Mouse (Mus musculus): ENCODE measurements around the gene St3gal5. TPM values are rescaled to one million over a fixed set of nuclear protein-coding genes. Genes with fewer than 3 reads are reported as not detected.

St3gal5 gene
- polyA plus RNA-seq, 1 experiment from 2014 or later = 42.4 TPM

GRCm38 (mm10) chr6:72155649-72156048 lies 58.3 kb downstream of the St3gal5 start:
- no peak overlapping the region for H3K4me2 ChIP-seq (replicated peaks)
- no peaks in the 10 kb centered on the region for H3K4me1 ChIP-seq (replicated peaks)
- peaks cover 34% of the 10 kb centered on the region for H3K36me3 ChIP-seq
- 94% methylated on average over 8 of the region's 8 CpGs for WGBS
- no peaks in the 10 kb centered on the region for H3K27me3 ChIP-seq
- no peak for ATAC-seq
- H3K4me3 ChIP-seq (replicated peaks) = no peak overlapping the region
- no peak overlapping the region for H3K9ac ChIP-seq (replicated peaks)
- H3K9me3 ChIP-seq = no peaks in the 10 kb centered on the region
- H3K27ac ChIP-seq = no peak overlapping the region

- no peaks in the 10 kb centered on the region for H3K9me3 ChIP-seq
- peaks cover 13% of the 10 kb centered on the region; the same call in 1 of the 2 replicates for H3K36me3 ChIP-seq
- ATAC-seq = no peak
- no peak overlapping the region for H3K4me3 ChIP-seq (replicated peaks)
- no peak overlapping the region for H3K9ac ChIP-seq (replicated peaks)
- WGBS = 85% methylated on average over 8 of the region's 8 CpGs
- no peak overlapping the region for H3K27ac ChIP-seq
- H3K4me1 ChIP-seq (replicated peaks) = no peaks in the 10 kb centered on the region
- H3K4me2 ChIP-seq (replicated peaks) = no peak overlapping the region
- H3K27me3 ChIP-seq = no peaks in the 10 kb centered on the region
Measured at GRCm38 (mm10) chr6:72158966-72159764, 61.8 kb downstream of the St3gal5 start.

- 84% methylated on average over 10 of the region's 10 CpGs for WGBS
- peaks cover 8% of the 10 kb centered on the region; the same call in 1 of the 2 replicates for H3K36me3 ChIP-seq
- no peak overlapping the region for H3K9ac ChIP-seq (replicated peaks)
- peaks cover 5% of the 10 kb centered on the region; the same call in 1 of the 2 replicates for H3K4me1 ChIP-seq (replicated peaks)
- no peak overlapping the region for H3K4me3 ChIP-seq (replicated peaks)
- H3K9me3 ChIP-seq = no peaks in the 10 kb centered on the region
- H3K27ac ChIP-seq = no peak overlapping the region
- no peaks in the 10 kb centered on the region for H3K27me3 ChIP-seq
- H3K4me2 ChIP-seq (replicated peaks) = no peak overlapping the region
- ATAC-seq = no peak
Measured at GRCm38 (mm10) chr6:72159861-72160395, 62.5 kb downstream of the St3gal5 start.

- Histone ChIP-seq H3K4me2 (replicated peaks) (no peak overlapping the region), H3K27ac (no peak overlapping the region), H3K4me3 (replicated peaks) (no peak overlapping the region), H3K9me3 (no peaks in the 10 kb centered on the region), H3K36me3 (no peaks in the 10 kb centered on the region), H3K4me1 (replicated peaks) (peaks cover 5% of the 10 kb centered on the region; the same call in 1 of the 2 replicates), H3K9ac (replicated peaks) (no peak overlapping the region), H3K27me3 (no peaks in the 10 kb centered on the region)
- ATAC-seq = no peak
- 80% methylated on average over 3 of the region's 3 CpGs for WGBS
Measured at GRCm38 (mm10) chr6:72160991-72161390, 63.6 kb downstream of the St3gal5 start.

GRCm38 (mm10) chr6:72161751-72162150 lies 64.4 kb downstream of the St3gal5 start:
- H3K27ac ChIP-seq = no peak overlapping the region
- ATAC-seq = no peak

GRCm38 (mm10) chr6:72162155-72162890 lies 64.9 kb downstream of the St3gal5 start:
- Histone ChIP-seq H3K4me3 (replicated peaks) (no peak overlapping the region), H3K27ac (no peak overlapping the region), H3K36me3 (no peaks in the 10 kb centered on the region), H3K4me1 (replicated peaks) (peaks cover 5% of the 10 kb centered on the region; the same call in 1 of the 2 replicates), H3K27me3 (no peaks in the 10 kb centered on the region), H3K4me2 (replicated peaks) (no peak overlapping the region), H3K9ac (replicated peaks) (no peak overlapping the region), H3K9me3 (no peaks in the 10 kb centered on the region)
- 72% methylated on average over 19 of the region's 19 CpGs for WGBS
- ATAC-seq = no peak

More at GRCm38 (mm10) chr6:72161751-72162150, 64.4 kb downstream of the St3gal5 start:
- no peaks in the 10 kb centered on the region for H3K9me3 ChIP-seq
- no peaks in the 10 kb centered on the region for H3K36me3 ChIP-seq
- H3K4me2 ChIP-seq (replicated peaks) = no peak overlapping the region
- H3K27me3 ChIP-seq = no peaks in the 10 kb centered on the region
- 88% methylated on average over 5 of the region's 5 CpGs for WGBS
- no peak overlapping the region for H3K9ac ChIP-seq (replicated peaks)
- H3K4me1 ChIP-seq (replicated peaks) = peaks cover 5% of the 10 kb centered on the region; the same call in 1 of the 2 replicates
- H3K4me3 ChIP-seq (replicated peaks) = no peak overlapping the region

- Histone ChIP-seq H3K27me3 (no peaks in the 10 kb centered on the region), H3K36me3 (no peaks in the 10 kb centered on the region), H3K4me2 (replicated peaks) (no peak overlapping the region), H3K4me1 (replicated peaks) (peaks cover 5% of the 10 kb centered on the region; the same call in 1 of the 2 replicates), H3K9ac (replicated peaks) (no peak overlapping the region), H3K9me3 (no peaks in the 10 kb centered on the region), H3K4me3 (replicated peaks) (no peak overlapping the region), H3K27ac (no peak overlapping the region)
- 23% methylated on average over 20 of the region's 20 CpGs for WGBS
- peak; percentile 90 for ATAC-seq
Measured at GRCm38 (mm10) chr6:72164321-72165275, 67.2 kb downstream of the St3gal5 start.

- no peak for ATAC-seq
- H3K9ac ChIP-seq (replicated peaks) = no peak overlapping the region
- 39% methylated on average over 2 of the region's 2 CpGs for WGBS
- no peaks in the 10 kb centered on the region for H3K27me3 ChIP-seq
- peaks cover 5% of the 10 kb centered on the region; the same call in 1 of the 2 replicates for H3K4me1 ChIP-seq (replicated peaks)
- no peaks in the 10 kb centered on the region for H3K36me3 ChIP-seq
- no peak overlapping the region for H3K4me3 ChIP-seq (replicated peaks)
- H3K27ac ChIP-seq = no peak overlapping the region
- H3K4me2 ChIP-seq (replicated peaks) = no peak overlapping the region
- H3K9me3 ChIP-seq = no peaks in the 10 kb centered on the region
Measured at GRCm38 (mm10) chr6:72165907-72166306, 68.5 kb downstream of the St3gal5 start.

- Histone ChIP-seq H3K27ac (no peak overlapping the region), H3K9ac (replicated peaks) (no peak overlapping the region), H3K4me1 (replicated peaks) (peaks cover 12% of the 10 kb centered on the region), H3K4me2 (replicated peaks) (no peak overlapping the region), H3K9me3 (no peaks in the 10 kb centered on the region), H3K27me3 (no peaks in the 10 kb centered on the region), H3K36me3 (no peaks in the 10 kb centered on the region), H3K4me3 (replicated peaks) (no peak overlapping the region)
- no peak for ATAC-seq
- 88% methylated on average over 3 of the region's 3 CpGs for WGBS
Measured at GRCm38 (mm10) chr6:72171391-72171790, 74.0 kb downstream of the St3gal5 start.

GRCm38 (mm10) chr6:72173350-72173749 lies 76.0 kb downstream of the St3gal5 start:
- no peak for ATAC-seq
- no peak overlapping the region for H3K27ac ChIP-seq
- H3K4me1 ChIP-seq (replicated peaks) = peaks cover 12% of the 10 kb centered on the region
- no peak overlapping the region for H3K4me3 ChIP-seq (replicated peaks)
- H3K9me3 ChIP-seq = no peaks in the 10 kb centered on the region
- 95% methylated on average over 1 of the region's 1 CpGs for WGBS
- no peaks in the 10 kb centered on the region for H3K27me3 ChIP-seq
- H3K36me3 ChIP-seq = no peaks in the 10 kb centered on the region
- H3K4me2 ChIP-seq (replicated peaks) = no peak overlapping the region
- no peak overlapping the region for H3K9ac ChIP-seq (replicated peaks)

- Histone ChIP-seq H3K4me3 (replicated peaks) (no peak overlapping the region), H3K4me2 (replicated peaks) (no peak overlapping the region)
- peak; percentile 27; the same call in 1 of the 2 replicates for ATAC-seq
Measured at GRCm38 (mm10) chr6:72175419-72175818, 78.0 kb downstream of the St3gal5 start.

More at GRCm38 (mm10) chr6:72175419-72175818, 78.0 kb downstream of the St3gal5 start:
- no peaks in the 10 kb centered on the region for H3K27me3 ChIP-seq
- 39% methylated on average over 3 of the region's 3 CpGs for WGBS
- no peak overlapping the region for H3K9ac ChIP-seq (replicated peaks)
- no peaks in the 10 kb centered on the region for H3K9me3 ChIP-seq
- H3K36me3 ChIP-seq = no peaks in the 10 kb centered on the region
- H3K4me1 ChIP-seq (replicated peaks) = peaks cover 12% of the 10 kb centered on the region
- no peak overlapping the region for H3K27ac ChIP-seq
